Mouse (Mus musculus) right cerebral cortex, adult 18-20 months (tissue): ENCODE results near the gene Ica1l.

Experiments
- DNase-seq: peaks from one replicate; pipeline ENCODE4 v3.0.0; 2022; ENCODE audit warnings: mixed read lengths

Gene Ica1l

GRCm38 (mm10) chr1:59959941-59960340, 83.0 kb downstream of the Ica1l start:
- no peak for DNase-seq

- no peak for DNase-seq
Measured at GRCm38 (mm10) chr1:59957206-59957605, 85.8 kb downstream of the Ica1l start.

GRCm38 (mm10) chr1:59947509-59947908, 95.5 kb downstream of the Ica1l start:
- no peak for DNase-seq

GRCm38 (mm10) chr1:59945969-59946368, 97.0 kb downstream of the Ica1l start:
- DNase-seq = no peak

- no peak for DNase-seq
Measured at GRCm38 (mm10) chr1:59943825-59944224, 99.2 kb downstream of the Ica1l start.

- DNase-seq = no peak
Measured at GRCm38 (mm10) chr1:59942057-59942790, 100.8 kb downstream of the Ica1l start.

GRCm38 (mm10) chr1:59941063-59941462, 101.9 kb downstream of the Ica1l start:
- no peak for DNase-seq

GRCm38 (mm10) chr1:59932991-59933390, 110.0 kb downstream of the Ica1l start:
- DNase-seq = no peak
